Mouse (Mus musculus) hindbrain, embryonic 10.5 days (tissue): ENCODE measurements around the gene Nme7. TPM values are rescaled to one million over a fixed set of nuclear protein-coding genes. Genes with fewer than 3 reads are reported as not detected.
A peak's percentile ranks its signal among the peaks of the same experiment; 100 is the strongest.

Experiments used
- DNase-seq: peaks from one replicate; pipeline ENCODE4 v3.0.0-alpha.2; 2017; ENCODE audit warnings: low spot score
- H3K27ac ChIP-seq: fragments of 300-500 bp; sonication (generic); 2 replicates; pipeline ENCODE4 v1.5.1; 2016; ENCODE audit warnings: mild to moderate bottlenecking, moderate library complexity
- H3K27me3 ChIP-seq: fragments of 300-500 bp; sonication (generic); 2 replicates; pipeline ENCODE4 v1.6.1; 2016; ENCODE audit warnings: mild to moderate bottlenecking; ENCODE audit not compliant: poor library complexity, insufficient read depth, severe bottlenecking
- H3K36me3 ChIP-seq: fragments of 300-500 bp; sonication (generic); 2 replicates; pipeline ENCODE4 v1.6.1; 2016; ENCODE audit warnings: mild to moderate bottlenecking, moderate library complexity
- H3K4me1 ChIP-seq: fragments of 300-500 bp; sonication (generic); replicated peaks from 2 replicates; pipeline ENCODE4 v1.6.1; 2016; ENCODE audit warnings: mild to moderate bottlenecking
- H3K4me3 ChIP-seq: fragments of 300-500 bp; sonication (generic); 2 replicates; pipeline ENCODE4 v1.5.1; 2016; ENCODE audit warnings: mild to moderate bottlenecking, moderate library complexity
- H3K9me3 ChIP-seq: fragments of 300-500 bp; sonication (generic); 2 replicates; pipeline ENCODE4 v1.6.1; 2016; ENCODE audit warnings: mild to moderate bottlenecking, moderate library complexity
- WGBS: fragments of 180-500 bp; shearing (Covaris S2); methylation state at CpG from one replicate; pipeline ENCODE4 v1.1.7; 2016; 5-methylcytosine and 5-hydroxymethylcytosine counted together
- polyA plus RNA-seq: library from polyadenylated mRNA; unstranded; fragments of >200 nt; fragmentation: Nextera tagmentation; extraction: Ambion mirVana; gene quantifications from 2 replicates; pipeline ENCODE4 v1.2.1, GENCODE M21; 2016

The Nme7 gene
- polyA plus RNA-seq, 1 experiment from 2014 or later: 31.8 TPM

DNA sequence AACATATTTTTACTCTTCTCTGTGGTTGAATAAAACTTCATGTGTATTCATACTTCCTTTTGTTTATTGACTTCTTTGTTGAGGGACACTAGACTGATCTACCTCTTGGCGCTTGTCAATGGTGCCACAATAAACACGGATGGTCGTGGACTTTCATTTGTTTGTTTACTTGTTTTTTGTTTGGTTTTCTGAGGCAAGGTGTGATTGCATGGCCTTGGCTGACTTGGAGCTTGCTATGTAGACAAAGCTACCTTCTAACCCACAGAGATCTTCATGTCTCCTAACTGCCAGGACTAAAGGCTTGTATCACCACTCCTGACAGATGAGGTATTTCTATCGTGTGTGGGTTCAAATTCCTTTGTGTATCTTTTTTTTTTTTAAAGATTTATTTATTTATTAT lies 20.3 kb downstream of the Nme7 start:
- H3K36me3 ChIP-seq: peaks cover 14% of the 10 kb centered on the region
- 91% methylated on average over 4 of the region's 4 CpGs for WGBS
- no peaks in the 10 kb centered on the region for H3K27me3 ChIP-seq
- no peak overlapping the region for H3K27ac ChIP-seq
- no peaks in the 10 kb centered on the region for H3K9me3 ChIP-seq
- H3K4me1 ChIP-seq: peaks cover 6% of the 10 kb centered on the region; the same call in 1 of the 2 replicates
- H3K4me3 ChIP-seq: no peak overlapping the region
- DNase-seq: no peak

DNA sequence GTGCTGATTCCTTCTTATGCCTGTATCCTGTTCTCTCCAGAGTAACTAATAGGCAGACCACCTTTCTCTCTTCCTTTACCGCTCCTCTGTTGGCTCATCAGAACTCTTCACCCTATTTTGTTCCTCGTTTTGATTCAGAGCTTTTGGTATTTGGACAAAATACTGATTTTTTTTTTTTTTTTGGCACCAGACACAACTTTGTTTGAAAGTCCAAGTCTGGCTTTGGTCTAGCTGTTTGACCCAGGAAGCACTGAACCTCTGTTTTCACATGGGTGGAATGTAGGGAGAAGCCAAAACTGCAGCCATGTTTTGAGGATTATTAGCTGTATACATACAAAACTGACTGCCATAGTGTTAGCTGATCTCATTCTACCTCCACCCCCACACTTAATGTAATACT lies 21.0 kb downstream of the Nme7 start:
- Histone ChIP-seq H3K27me3 (no peaks in the 10 kb centered on the region), H3K4me3 (no peak overlapping the region), H3K9me3 (no peaks in the 10 kb centered on the region), H3K27ac (no peak overlapping the region), H3K4me1 (peaks cover 6% of the 10 kb centered on the region; the same call in 1 of the 2 replicates), H3K36me3 (peaks cover 15% of the 10 kb centered on the region)
- DNase-seq: no peak
- WGBS: 94% methylated on average over 2 of the region's 2 CpGs

DNA sequence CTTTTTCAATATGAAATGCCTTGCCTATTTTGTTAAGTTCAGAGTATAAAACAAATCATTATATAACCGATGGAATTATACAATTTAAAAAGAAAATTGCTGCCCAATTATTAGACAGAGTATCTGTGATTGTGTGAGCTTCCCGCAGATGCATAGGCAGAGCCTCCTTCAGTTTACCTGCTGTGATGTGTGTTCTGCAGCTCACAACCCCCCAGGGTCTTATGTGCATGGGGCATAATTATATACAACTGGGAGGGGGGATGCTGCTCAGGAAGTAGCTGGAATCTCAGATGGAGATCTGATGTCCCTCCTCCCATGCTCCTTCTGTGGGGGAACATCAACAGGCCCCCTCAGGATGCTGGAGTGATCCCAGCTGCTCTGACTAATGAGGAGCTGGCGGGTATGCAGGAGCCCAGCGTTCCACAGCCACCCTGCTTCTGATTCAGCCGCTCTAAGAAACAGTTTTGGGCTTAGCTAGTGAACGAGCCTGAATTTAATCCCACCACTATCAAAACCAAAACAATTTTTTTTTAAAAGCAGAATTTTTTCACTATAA lies 22.8 kb downstream of the Nme7 start:
- no peaks in the 10 kb centered on the region for H3K9me3 ChIP-seq
- 77% methylated on average over 6 of the region's 6 CpGs for WGBS
- H3K36me3 ChIP-seq: peaks cover 26% of the 10 kb centered on the region
- DNase-seq: no peak
- no peak overlapping the region for H3K4me3 ChIP-seq
- no peaks in the 10 kb centered on the region for H3K27me3 ChIP-seq
- peaks cover 6% of the 10 kb centered on the region; the same call in 1 of the 2 replicates for H3K4me1 ChIP-seq
- no peak overlapping the region for H3K27ac ChIP-seq

DNA sequence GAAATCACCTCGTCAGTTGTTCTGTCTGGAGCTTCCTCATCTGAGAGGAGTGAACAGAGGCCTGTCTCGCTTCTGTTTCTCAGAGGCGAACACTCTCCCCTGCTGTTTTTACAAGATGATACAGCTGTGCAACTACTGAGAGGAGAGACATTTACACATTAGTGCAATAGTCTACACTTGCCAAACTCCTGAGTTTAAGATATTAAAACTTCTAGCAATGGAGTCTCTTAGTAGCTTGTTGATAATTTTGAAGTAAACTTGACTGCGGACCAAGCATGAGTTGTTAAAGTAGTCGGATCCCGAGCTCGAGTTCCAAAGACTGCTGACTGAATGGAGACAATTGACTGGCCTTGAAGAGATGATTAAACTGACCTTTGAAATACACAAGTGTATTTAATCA lies 23.8 kb downstream of the Nme7 start:
- Histone ChIP-seq H3K4me3 (no peak overlapping the region), H3K9me3 (no peaks in the 10 kb centered on the region), H3K27me3 (no peaks in the 10 kb centered on the region), H3K36me3 (peaks cover 30% of the 10 kb centered on the region), H3K4me1 (no peaks in the 10 kb centered on the region), H3K27ac (no peak overlapping the region)
- no peak for DNase-seq
- WGBS: 84% methylated on average over 7 of the region's 7 CpGs

DNA sequence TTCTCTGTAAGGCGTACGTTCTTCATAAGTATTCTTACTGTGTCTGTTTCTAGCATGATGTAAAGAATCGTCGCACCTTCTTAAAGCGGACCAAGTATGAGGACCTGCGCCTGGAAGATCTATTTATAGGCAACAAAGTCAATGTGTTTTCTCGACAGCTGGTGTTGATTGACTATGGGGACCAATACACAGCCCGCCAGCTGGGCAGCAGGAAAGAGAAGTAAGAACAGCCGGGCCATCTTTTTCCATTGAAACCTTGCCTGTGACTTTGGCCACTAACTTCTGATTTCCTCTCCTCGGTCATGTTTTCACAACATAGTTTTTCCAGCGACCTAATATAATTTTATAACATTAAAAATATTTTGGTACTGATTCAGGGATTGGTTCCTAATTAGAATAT lies 28.6 kb downstream of the Nme7 start:
- WGBS: 87% methylated on average over 11 of the region's 11 CpGs
- Histone ChIP-seq H3K4me3 (no peak overlapping the region), H3K4me1 (no peaks in the 10 kb centered on the region), H3K9me3 (no peaks in the 10 kb centered on the region), H3K27me3 (no peaks in the 10 kb centered on the region), H3K27ac (no peak overlapping the region), H3K36me3 (peaks cover 59% of the 10 kb centered on the region)
- DNase-seq: no peak

DNA sequence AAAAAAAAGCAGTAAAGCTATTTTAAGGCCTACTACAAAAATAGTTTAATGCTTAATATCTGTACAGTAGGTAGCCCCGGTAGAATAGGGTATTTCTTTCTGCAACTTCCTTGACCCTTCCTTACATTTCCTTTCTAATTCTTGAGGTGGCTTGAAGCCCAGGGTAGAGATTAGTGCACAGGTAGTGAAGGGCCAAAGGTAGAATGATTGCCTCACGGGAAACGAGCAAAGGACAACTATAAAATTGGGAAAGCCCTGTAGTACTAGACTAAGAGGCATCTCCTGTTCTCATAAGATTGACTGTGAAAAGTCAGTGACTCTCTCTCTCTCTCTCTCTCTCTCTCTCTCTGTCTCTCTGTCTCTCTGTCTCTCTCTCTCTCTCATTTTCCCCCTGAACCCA lies 31.5 kb downstream of the Nme7 start:
- WGBS: 95% methylated on average over 3 of the region's 3 CpGs
- DNase-seq: no peak
- Histone ChIP-seq H3K36me3 (peaks cover 58% of the 10 kb centered on the region), H3K4me3 (no peak overlapping the region), H3K27ac (no peak overlapping the region), H3K27me3 (no peaks in the 10 kb centered on the region), H3K9me3 (no peaks in the 10 kb centered on the region), H3K4me1 (no peaks in the 10 kb centered on the region)

DNA sequence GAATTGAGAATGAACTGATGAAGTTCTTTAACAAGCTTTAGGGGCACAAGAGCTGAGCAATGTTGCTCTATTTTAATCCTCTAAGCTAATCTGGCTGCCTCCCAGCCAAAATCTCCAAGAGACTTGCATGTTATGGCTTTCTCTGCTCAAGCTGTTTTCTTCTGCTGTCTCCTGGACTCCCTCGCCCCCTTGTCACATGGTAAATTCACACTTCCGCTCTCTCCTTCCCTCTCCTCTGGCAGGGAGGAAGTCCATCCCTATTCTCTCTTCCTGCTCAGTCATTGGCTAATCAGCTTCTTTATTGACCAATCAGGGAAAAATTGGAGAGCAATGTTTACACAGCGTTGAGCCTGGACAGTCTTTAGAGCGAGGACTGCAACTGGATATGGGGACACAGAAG lies 31.9 kb downstream of the Nme7 start:
- H3K4me3 ChIP-seq: no peak overlapping the region
- H3K4me1 ChIP-seq: no peaks in the 10 kb centered on the region
- no peaks in the 10 kb centered on the region for H3K27me3 ChIP-seq
- DNase-seq: no peak
- WGBS: 91% methylated on average over 4 of the region's 4 CpGs
- peaks cover 55% of the 10 kb centered on the region for H3K36me3 ChIP-seq
- H3K27ac ChIP-seq: no peak overlapping the region
- no peaks in the 10 kb centered on the region for H3K9me3 ChIP-seq

DNA sequence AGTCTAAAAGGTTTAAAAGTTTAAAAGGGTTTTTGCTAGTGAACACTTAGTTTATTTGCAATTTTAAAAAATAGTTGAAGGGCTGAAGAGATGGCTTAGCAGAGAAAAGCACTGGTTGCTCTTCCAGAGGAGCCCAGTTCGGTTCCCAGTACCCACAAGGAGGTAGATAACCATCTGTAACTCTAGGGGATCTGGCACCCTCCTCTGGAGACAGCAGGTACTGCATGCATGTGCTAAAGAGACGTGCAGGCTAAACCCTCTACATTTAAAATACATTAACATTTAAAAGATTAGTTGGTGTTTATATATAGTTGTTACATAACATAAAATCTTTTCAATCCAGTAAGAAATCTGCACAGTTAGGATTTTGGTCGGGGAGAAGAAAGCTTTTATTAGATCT lies 38.2 kb downstream of the Nme7 start:
- H3K27me3 ChIP-seq: no peaks in the 10 kb centered on the region
- H3K27ac ChIP-seq: no peak overlapping the region
- DNase-seq: no peak
- peaks cover 52% of the 10 kb centered on the region for H3K36me3 ChIP-seq
- no peak overlapping the region for H3K4me3 ChIP-seq
- H3K9me3 ChIP-seq: no peaks in the 10 kb centered on the region
- no peaks in the 10 kb centered on the region for H3K4me1 ChIP-seq
- WGBS: 87% methylated on average over 3 of the region's 3 CpGs

DNA sequence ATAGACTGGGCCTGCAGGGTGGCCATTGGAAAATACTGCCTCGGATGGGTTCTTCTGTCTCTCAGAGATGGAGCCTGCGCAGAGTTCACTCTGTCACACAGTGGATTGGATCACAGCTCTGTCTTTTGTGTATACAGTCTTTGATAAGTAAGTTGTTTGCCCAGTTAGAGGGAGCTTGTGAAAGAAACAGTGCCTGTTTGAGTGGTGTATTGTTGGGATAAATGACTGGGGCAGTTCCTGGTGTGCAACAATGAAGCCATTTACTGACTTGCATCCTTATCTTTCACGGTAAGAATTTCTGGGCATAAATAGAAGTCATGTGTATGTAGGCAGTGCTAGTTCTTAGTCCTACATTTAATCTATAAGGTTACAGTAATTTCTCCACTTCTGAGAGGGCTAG lies 49.5 kb downstream of the Nme7 start:
- no peak for DNase-seq
- Histone ChIP-seq H3K36me3 (peaks cover 19% of the 10 kb centered on the region), H3K4me1 (peaks cover 4% of the 10 kb centered on the region; the same call in 1 of the 2 replicates), H3K27ac (no peak overlapping the region), H3K4me3 (no peak overlapping the region), H3K9me3 (no peaks in the 10 kb centered on the region), H3K27me3 (no peaks in the 10 kb centered on the region)
- 45% methylated on average over 3 of the region's 3 CpGs for WGBS

DNA sequence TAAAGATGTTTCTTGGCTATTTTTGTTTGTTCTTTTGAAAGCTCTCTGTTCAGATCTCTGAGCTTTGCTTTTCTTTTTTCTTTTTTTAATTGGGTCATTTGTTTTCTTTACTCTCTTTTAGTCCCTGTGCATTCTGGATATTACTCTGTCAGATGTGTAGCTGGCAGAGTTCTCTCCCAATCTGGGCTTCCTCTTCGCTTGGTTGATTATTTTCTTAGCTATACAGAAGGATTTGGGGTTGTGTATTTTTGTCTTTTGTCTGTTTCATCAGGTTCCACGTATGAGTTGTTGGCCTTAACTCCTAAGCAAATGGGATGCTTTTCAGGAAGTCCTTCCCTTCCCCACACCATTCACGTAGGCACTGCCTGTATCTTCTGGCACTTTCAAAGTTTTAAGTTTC lies 54.1 kb downstream of the Nme7 start:
- WGBS: 65% methylated on average over 3 of the region's 3 CpGs
- H3K4me1 ChIP-seq: peaks cover 13% of the 10 kb centered on the region
- no peaks in the 10 kb centered on the region for H3K27me3 ChIP-seq
- no peak overlapping the region for H3K4me3 ChIP-seq
- no peak overlapping the region for H3K27ac ChIP-seq
- H3K36me3 ChIP-seq: 0 out of 2 replicates have a peak, but pooled peaks cover 3% of the 10 kb centered on the region
- no peaks in the 10 kb centered on the region for H3K9me3 ChIP-seq
- no peak for DNase-seq

DNA sequence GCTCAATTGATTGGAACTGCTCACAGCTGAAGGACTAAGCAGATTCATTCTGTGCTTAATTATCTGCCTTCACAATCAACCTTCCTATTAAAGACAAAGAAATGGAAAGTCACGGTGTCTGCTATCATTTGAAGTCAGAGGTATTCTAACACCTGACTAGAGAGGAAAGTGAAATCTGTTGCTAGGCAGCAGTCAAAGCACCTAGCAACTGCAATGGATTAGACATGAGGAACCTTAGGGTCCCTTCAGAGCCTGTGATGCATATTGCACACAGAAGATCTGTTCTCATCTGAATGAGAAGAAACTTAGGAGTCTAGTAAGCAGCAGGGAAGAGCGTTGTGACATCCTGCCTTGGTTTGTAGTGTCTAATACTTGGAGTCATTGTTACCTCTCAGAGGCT lies 58.1 kb downstream of the Nme7 start:
- WGBS: 69% methylated on average over 2 of the region's 2 CpGs

DNA sequence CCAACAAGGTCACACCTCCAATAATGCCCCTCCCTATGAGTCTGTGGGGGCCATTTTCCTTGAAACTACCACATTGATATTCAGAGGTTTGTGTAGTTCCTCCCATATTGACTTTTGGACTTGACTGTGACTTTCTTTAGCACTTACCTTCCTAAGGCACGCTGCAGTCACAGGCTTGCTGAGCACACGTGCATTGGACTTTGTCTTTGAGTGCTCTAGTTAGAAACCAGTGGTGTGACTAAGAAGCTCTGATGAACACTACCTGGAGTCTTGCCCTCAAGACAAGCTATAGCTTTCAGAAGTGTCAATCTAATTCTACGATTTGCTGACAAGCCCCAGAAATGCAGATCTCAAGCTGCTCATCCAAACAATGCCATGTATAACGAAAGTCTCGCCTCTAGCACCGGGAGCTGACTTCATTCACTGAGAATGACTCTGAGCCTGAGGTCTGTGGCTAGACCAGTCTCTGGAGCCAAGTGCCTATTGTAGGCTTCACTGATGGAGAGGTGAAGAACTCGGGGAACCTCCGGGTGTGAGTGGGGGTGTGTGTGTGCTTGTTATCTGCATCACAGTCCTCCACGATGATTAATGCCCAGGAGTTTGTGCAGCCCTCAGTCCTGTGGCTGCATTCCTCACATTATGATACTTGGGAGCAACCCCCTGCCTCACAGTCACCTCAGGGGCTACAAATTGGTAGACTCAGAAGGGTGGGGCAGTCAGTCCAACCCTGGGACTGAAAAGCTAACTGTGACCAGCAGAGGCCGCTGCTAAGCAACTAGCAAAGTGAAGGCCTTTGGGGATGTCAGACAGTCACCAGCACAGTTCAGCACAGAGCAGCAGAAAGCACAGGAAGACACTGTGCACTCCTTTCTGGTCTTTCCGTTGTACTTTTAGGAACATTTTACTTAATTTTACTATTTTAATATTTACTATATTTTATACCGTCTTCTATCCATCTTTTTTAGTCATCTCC lies 62.5 kb downstream of the Nme7 start:
- Histone ChIP-seq H3K4me3 (no peak overlapping the region), H3K36me3 (0 out of 2 replicates have a peak, but pooled peaks cover 10% of the 10 kb centered on the region), H3K27me3 (no peaks in the 10 kb centered on the region), H3K4me1 (peaks cover 9% of the 10 kb centered on the region; the same call in 1 of the 2 replicates), H3K27ac (no peak overlapping the region), H3K9me3 (no peaks in the 10 kb centered on the region)
- WGBS: 76% methylated on average over 12 of the region's 12 CpGs
- DNase-seq: peak; percentile 67

More for the DNA sequence above, 58.1 kb downstream of the Nme7 start:
- DNase-seq: no peak
- Histone ChIP-seq H3K27ac (no peak overlapping the region), H3K36me3 (0 out of 2 replicates have a peak, but pooled peaks cover 12% of the 10 kb centered on the region), H3K4me3 (no peak overlapping the region), H3K4me1 (peaks cover 9% of the 10 kb centered on the region; the same call in 1 of the 2 replicates), H3K27me3 (no peaks in the 10 kb centered on the region), H3K9me3 (no peaks in the 10 kb centered on the region)

DNA sequence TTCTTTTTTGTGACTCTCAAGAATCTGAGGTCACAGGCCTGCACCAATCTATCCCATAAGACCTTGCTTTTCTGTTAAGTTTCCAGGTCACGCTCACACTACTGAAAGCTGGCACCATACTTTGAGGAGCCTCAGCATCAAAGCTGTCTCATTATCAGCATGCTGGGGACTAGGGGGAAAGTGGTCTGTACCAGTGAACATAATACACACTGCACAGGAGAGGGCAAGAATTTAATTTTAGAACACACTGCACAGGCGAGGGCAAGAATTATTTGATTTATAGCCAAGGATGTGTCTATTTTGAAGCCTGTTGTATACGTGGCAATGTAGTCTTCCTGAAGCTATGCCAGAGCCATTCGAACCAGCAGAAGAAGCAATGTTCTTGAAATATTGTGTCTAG lies 64.2 kb downstream of the Nme7 start:
- 91% methylated on average over 4 of the region's 4 CpGs for WGBS
- H3K4me3 ChIP-seq: no peak overlapping the region

More for the DNA sequence above, 64.2 kb downstream of the Nme7 start:
- Histone ChIP-seq H3K9me3 (no peaks in the 10 kb centered on the region), H3K36me3 (peaks cover 15% of the 10 kb centered on the region), H3K27me3 (no peaks in the 10 kb centered on the region), H3K27ac (no peak overlapping the region), H3K4me1 (no peaks in the 10 kb centered on the region)
- no peak for DNase-seq
